ENCODE assay signal across 8 mouse cellular contexts in the genomic region with DNA sequence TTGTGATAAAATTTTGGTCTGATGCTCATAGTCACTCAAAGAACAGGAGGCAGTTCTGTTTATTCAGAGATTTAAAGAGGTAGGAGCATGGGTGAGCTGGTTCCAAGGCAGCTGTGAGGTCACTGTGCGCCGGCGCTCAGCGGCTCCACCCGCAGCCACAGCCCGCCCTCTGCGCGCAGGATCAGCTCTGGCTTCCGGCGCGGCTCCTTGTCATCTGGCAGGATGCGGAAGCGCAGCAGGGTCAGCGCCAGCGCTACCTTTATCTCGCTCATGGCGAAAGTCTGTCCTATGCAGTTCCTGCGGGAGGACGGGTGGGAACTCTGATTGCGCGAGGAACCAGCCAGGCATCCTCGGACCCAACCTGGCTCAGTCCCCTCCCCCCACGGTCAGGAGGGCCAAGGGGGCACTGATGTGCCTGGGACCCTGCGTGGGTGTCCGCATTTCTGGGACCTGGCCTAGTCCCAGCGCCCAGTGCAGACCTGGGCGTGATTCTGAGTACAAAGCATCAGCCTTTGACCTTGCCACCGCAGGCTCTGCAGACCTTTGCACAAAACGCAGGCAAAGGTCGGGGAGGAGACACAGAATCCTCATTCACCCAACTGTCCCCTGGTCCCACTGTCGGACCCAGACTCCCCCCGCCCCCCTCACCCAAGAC. TPM values are rescaled to one million over a fixed set of nuclear protein-coding genes. Genes with fewer than 3 reads are reported as not detected.
DNase-seq lines count a peak whose midpoint lies in the region; ATAC-seq and TF ChIP-seq lines count a peak whose summit lies in the region.

No protein-coding gene starts in this region.

- TF ChIP-seq POLR2A in thymus, adult 2 months (IDR thresholded peaks at IDR 0.05; ENCODE audit: control insufficient read depth, extremely low read depth, insufficient read depth, low read length, poor library complexity): peak; percentile 73

- peak; percentile 42 for DNase-seq in WW6 (ENCODE audit: low read depth, low spot score)
- DNase-seq in cerebellum, postnatal 14 days: peak; percentile 73 to 79
- peak; percentile 27 to 37 for DNase-seq in frontal cortex, postnatal 25 days (ENCODE audit: low spot score in 2 of 2)
- peak; percentile 43 to 48 for DNase-seq in layer of hippocampus, postnatal 25 days (ENCODE audit: extremely low spot score in 1 of 2, low spot score in 1 of 2)
- DNase-seq in lung, postnatal 10 days: peak; percentile 83
- peak; percentile 45 for DNase-seq in ovary, postnatal 14 days (ENCODE audit: low spot score)
- peak; percentile 66 for DNase-seq in thymus, adult 2 months

- 0 out of 2 replicates have a peak, but pooled peaks have one; percentile 16 for TF ChIP-seq CTCF in thymus, adult 2 months (IDR thresholded peaks at IDR 0.05; ENCODE audit: borderline replicate concordance, control insufficient read depth, extremely low read depth, insufficient read depth, low read length, poor library complexity)

- WGBS in hindbrain, embryonic 12.5 days: 16% methylated on average over 32 of the region's 32 CpGs
- 25% methylated on average over 32 of the region's 32 CpGs for WGBS in thymus, adult 2 months

- H3K4me3 ChIP-seq in hindbrain, embryonic 12.5 days: peak overlapping the region; percentile 40
- H3K4me3 ChIP-seq in thymus, adult 2 months (ENCODE audit: control insufficient read depth, insufficient read depth, low read length): peak overlapping the region; percentile 72

- peaks cover 5% of the 10 kb centered on the region for H3K4me1 ChIP-seq in hindbrain, embryonic 12.5 days
- H3K4me1 ChIP-seq in thymus, adult 2 months (replicated peaks; ENCODE audit: control insufficient read depth, insufficient read depth, low read length): peaks cover 7% of the 10 kb centered on the region

- H3K27me3 ChIP-seq in hindbrain, embryonic 12.5 days: peaks cover 14% of the 10 kb centered on the region; the same call in 1 of the 2 replicates
- no peaks in the 10 kb centered on the region for H3K27me3 ChIP-seq in thymus, adult 2 months (ENCODE audit: control insufficient read depth, insufficient read depth, low read length)

- 0 out of 2 replicates have a peak overlapping the region, but pooled peaks have one; percentile 31 for H3K27ac ChIP-seq in hindbrain, embryonic 12.5 days
- H3K27ac ChIP-seq in thymus, adult 2 months (ENCODE audit: control insufficient read depth, insufficient read depth, low read length): no peak overlapping the region

- peak overlapping the region; percentile 72 for H3K9ac ChIP-seq in hindbrain, embryonic 12.5 days

- H3K36me3 ChIP-seq in hindbrain, embryonic 12.5 days: no peaks in the 10 kb centered on the region
- no peaks in the 10 kb centered on the region for H3K36me3 ChIP-seq in thymus, adult 2 months (ENCODE audit: control insufficient read depth, insufficient read depth, low read length)

- H3K4me2 ChIP-seq in hindbrain, embryonic 12.5 days (replicated peaks): peak overlapping the region; percentile 73

- peak; percentile 91 for ATAC-seq in hindbrain, embryonic 12.5 days (ENCODE audit: low FRiP score)

- peaks cover 6% of the 10 kb centered on the region; the same call in 1 of the 2 replicates for H3K9me3 ChIP-seq in hindbrain, embryonic 12.5 days (replicated peaks)

RNA-seq across cellular contexts. Expression of a gene that starts 7.6 kb away (rescaled TPM):
- polyA plus RNA-seq in hindbrain, embryonic 12.5 days (2016; fragmentation: Nextera tagmentation; extraction: Ambion mirVana): not detected in 2 replicates
- 1 to 10 TPM; 4.6 to 5.3 TPM for total RNA-seq in layer of hippocampus, postnatal 25 days (2021)
- polyA plus RNA-seq in thymus, adult 2 months (2012; rRNA removed): 0.23 and 1.6 TPM in 2 replicates

RNA-seq across cellular contexts. Expression of a gene that starts 22.4 kb away (rescaled TPM):
- polyA plus RNA-seq in hindbrain, embryonic 12.5 days (2016; fragmentation: Nextera tagmentation; extraction: Ambion mirVana): 8.1 and 10.2 TPM in 2 replicates
- total RNA-seq in layer of hippocampus, postnatal 25 days (2021): 10 to 100 TPM; 16.6 to 28.0 TPM
- polyA plus RNA-seq in thymus, adult 2 months (2012; rRNA removed): 38.7 and 39.0 TPM in 2 replicates

RNA-seq across cellular contexts. Expression of a gene that starts 33.3 kb away (rescaled TPM):
- polyA plus RNA-seq in hindbrain, embryonic 12.5 days (2016; fragmentation: Nextera tagmentation; extraction: Ambion mirVana): 6.9 and 9.4 TPM in 2 replicates
- 10 to 100 TPM in 1 of 2 experiments, 1 to 10 TPM in 1; 9.9 to 10.5 TPM for total RNA-seq in layer of hippocampus, postnatal 25 days (2021)
- 0.34 and 0.37 TPM in 2 replicates for polyA plus RNA-seq in thymus, adult 2 months (2012; rRNA removed)

RNA-seq across cellular contexts. Expression of a gene that starts 40.8 kb away (rescaled TPM):
- polyA plus RNA-seq in hindbrain, embryonic 12.5 days (2016; fragmentation: Nextera tagmentation; extraction: Ambion mirVana): 7.9 and 8.9 TPM in 2 replicates
- total RNA-seq in layer of hippocampus, postnatal 25 days (2021): 1 to 10 TPM; 3.4 to 4.9 TPM
- 2.0 TPM in 2 replicates for polyA plus RNA-seq in thymus, adult 2 months (2012; rRNA removed)

Comparison
In these comparisons a context has a peak if more than half of its experiments do, and no peak if none do; other contexts are left out.
1. DNase-seq: peak in every context shown above with its lines; median percentile 83 in lung, postnatal 10 days; 76 in cerebellum, postnatal 14 days; 66 in thymus, adult 2 months; 46 in layer of hippocampus, postnatal 25 days; 45 in ovary, postnatal 14 days; 42 in WW6; 32 in frontal cortex, postnatal 25 days.